Mouse (Mus musculus) hindbrain, embryonic 11.5 days (tissue): ENCODE results near the gene 9930022D16Rik. TPM values are rescaled to one million over a fixed set of nuclear protein-coding genes. Genes with fewer than 3 reads are reported as not detected.

Experiments
- ATAC-seq: fragments of 200-750 bp; cut with Nextera tagmentation; 2 replicates; pipeline ENCODE4 v1.8.0; 2017; ENCODE audit warnings: mild to moderate bottlenecking, moderate TSS enrichment, moderate library complexity; ENCODE audit not compliant: low FRiP score
- DNase-seq: peaks from one replicate; pipeline ENCODE4 v3.0.0-alpha.2; 2015; ENCODE audit warnings: low spot score
- H3K27ac ChIP-seq: fragments of 300-500 bp; sonication (generic); 2 replicates; pipeline ENCODE4 v1.5.1; 2014; ENCODE audit warnings: mild to moderate bottlenecking, low read depth, low read length
- H3K27me3 ChIP-seq: fragments of 300-500 bp; sonication (generic); 2 replicates; pipeline ENCODE4 v1.6.1; 2014; ENCODE audit warnings: mild to moderate bottlenecking, low read length, moderate library complexity, mixed read lengths; ENCODE audit not compliant: control insufficient read depth, insufficient read depth
- H3K36me3 ChIP-seq: fragments of 300-500 bp; sonication (generic); 2 replicates; pipeline ENCODE4 v1.6.1; 2014; ENCODE audit warnings: mild to moderate bottlenecking, low read length, moderate library complexity, mixed read lengths; ENCODE audit not compliant: control insufficient read depth, insufficient read depth
- H3K4me1 ChIP-seq: fragments of 300-500 bp; sonication (generic); replicated peaks from 2 replicates; pipeline ENCODE4 v1.6.1; 2014; ENCODE audit warnings: low read length, mixed read lengths; ENCODE audit not compliant: control insufficient read depth, insufficient read depth
- H3K4me2 ChIP-seq: fragments of 300-500 bp; sonication (generic); replicated peaks from 2 replicates; pipeline ENCODE4 v1.6.1; 2014; ENCODE audit warnings: mild to moderate bottlenecking, low read depth, low read length
- H3K4me3 ChIP-seq: fragments of 300-500 bp; sonication (generic); 2 replicates; pipeline ENCODE4 v1.5.1; 2014; ENCODE audit warnings: low read depth, low read length
- H3K9ac ChIP-seq: fragments of 300-500 bp; sonication (generic); 2 replicates; pipeline ENCODE4 v1.6.1; 2014; ENCODE audit warnings: low read depth, low read length
- H3K9me3 ChIP-seq: fragments of 300-500 bp; sonication (generic); 2 replicates; pipeline ENCODE4 v1.6.1; 2016; ENCODE audit warnings: low read length; ENCODE audit not compliant: control insufficient read depth
- WGBS: fragments of 180-500 bp; shearing (Covaris S2); extraction: QIAGEN DNeasy Blood & Tissue Kit; methylation state at CpG from one replicate; pipeline ENCODE4 v1.1.7; 2014; 5-methylcytosine and 5-hydroxymethylcytosine counted together
- polyA plus RNA-seq: library from polyadenylated mRNA; unstranded; fragments of >200 nt; fragmentation: Nextera tagmentation; extraction: Ambion mirVana; gene quantifications from 2 replicates; pipeline ENCODE4 v1.2.1, GENCODE M21; 2014

Gene 9930022D16Rik
- not detected in 2 replicates for polyA plus RNA-seq

- H3K9me3 ChIP-seq: no peaks in the 10 kb centered on the region
- DNase-seq (no peak), ATAC-seq (no peak)
- no peak within 1 kb of the TSS for H3K4me3 ChIP-seq
- no peak within 1 kb of the TSS for H3K27ac ChIP-seq
- no peaks in the 10 kb centered on the region for H3K4me1 ChIP-seq
- no peak within 1 kb of the TSS for H3K4me2 ChIP-seq
- no peaks in the 10 kb centered on the region for H3K36me3 ChIP-seq
- H3K9ac ChIP-seq: no peak within 1 kb of the TSS
- WGBS: 89% methylated on average over 6 of the region's 6 CpGs
- H3K27me3 ChIP-seq: no peaks in the 10 kb centered on the region
Measured at GRCm38 (mm10) chr11:109413617-109414016, at the start of gene 9930022D16Rik. TSS of gene 9930022D16Rik (plus strand) at chr11:109413917.

- Histone ChIP-seq H3K9ac (no peak overlapping the region), H3K27ac (no peak overlapping the region), H3K4me1 (0 out of 2 replicates have a peak, but pooled peaks cover 6% of the 10 kb centered on the region), H3K4me3 (no peak overlapping the region), H3K4me2 (peak overlapping the region; percentile 24; the same call in 1 of the 2 replicates), H3K27me3 (no peaks in the 10 kb centered on the region), H3K36me3 (peaks cover 2% of the 10 kb centered on the region; the same call in 1 of the 2 replicates), H3K9me3 (no peaks in the 10 kb centered on the region)
- DNase-seq (no peak), ATAC-seq (no peak)
- WGBS: 73% methylated on average over 2 of the region's 2 CpGs
Measured at GRCm38 (mm10) chr11:109364337-109364736, 49.4 kb upstream of the 9930022D16Rik start.

DNA sequence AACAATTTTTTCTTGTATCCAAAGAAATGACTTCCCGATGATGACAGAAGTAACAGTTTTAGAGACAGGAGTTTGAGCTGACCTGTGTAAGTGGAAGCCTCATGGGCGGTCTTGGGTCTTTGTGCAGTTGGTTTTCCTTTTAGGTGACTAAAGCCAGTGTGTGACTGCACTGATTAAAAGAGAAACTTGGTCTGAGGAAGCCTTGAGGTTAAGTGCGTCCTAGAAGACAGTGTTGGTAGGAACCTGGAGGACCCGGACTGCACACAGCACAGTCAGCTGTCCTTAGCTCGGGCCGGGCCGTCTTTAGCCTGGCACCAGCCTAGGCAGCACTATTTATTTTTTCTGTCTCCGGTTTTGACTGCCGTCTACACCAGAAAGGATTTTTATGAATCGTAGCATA lies 48.8 kb upstream of the 9930022D16Rik start:
- peaks cover 2% of the 10 kb centered on the region; the same call in 1 of the 2 replicates for H3K36me3 ChIP-seq
- no peaks in the 10 kb centered on the region for H3K9me3 ChIP-seq
- DNase-seq (no peak), ATAC-seq (no peak)
- no peaks in the 10 kb centered on the region for H3K27me3 ChIP-seq
- no peak overlapping the region for H3K27ac ChIP-seq
- 92% methylated on average over 10 of the region's 10 CpGs for WGBS
- no peak overlapping the region for H3K4me2 ChIP-seq
- H3K9ac ChIP-seq: no peak overlapping the region
- 0 out of 2 replicates have a peak, but pooled peaks cover 6% of the 10 kb centered on the region for H3K4me1 ChIP-seq
- H3K4me3 ChIP-seq: no peak overlapping the region

DNA sequence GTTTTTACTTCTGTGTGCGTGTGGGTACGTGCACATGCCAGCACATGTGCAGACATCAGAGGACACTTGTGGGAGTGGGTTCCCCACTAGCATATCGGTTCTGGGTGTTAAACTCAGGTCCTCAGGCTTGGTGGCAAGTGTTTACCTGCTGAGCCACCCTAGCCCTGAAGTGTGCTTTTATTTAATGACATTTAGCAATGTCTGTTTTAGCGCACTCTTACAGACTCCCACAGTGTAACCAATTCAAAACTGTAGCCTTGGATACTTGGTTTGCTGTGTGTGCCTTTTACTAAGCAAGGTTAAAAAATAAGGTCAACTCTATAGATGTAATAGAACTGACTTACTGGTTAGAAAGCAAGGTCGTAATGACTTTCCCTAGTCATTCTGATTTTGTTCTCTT lies 47.9 kb upstream of the 9930022D16Rik start:
- no peak overlapping the region for H3K27ac ChIP-seq
- no peak for DNase-seq
- no peak overlapping the region for H3K9ac ChIP-seq
- no peak for ATAC-seq
- no peak overlapping the region for H3K4me2 ChIP-seq
- H3K36me3 ChIP-seq: peaks cover 2% of the 10 kb centered on the region; the same call in 1 of the 2 replicates
- no peaks in the 10 kb centered on the region for H3K27me3 ChIP-seq
- no peak overlapping the region for H3K4me3 ChIP-seq
- 0 out of 2 replicates have a peak, but pooled peaks cover 6% of the 10 kb centered on the region for H3K4me1 ChIP-seq
- WGBS: 93% methylated on average over 5 of the region's 5 CpGs
- H3K9me3 ChIP-seq: no peaks in the 10 kb centered on the region

- DNase-seq (no peak), ATAC-seq (no peak)
- Histone ChIP-seq H3K4me1 (0 out of 2 replicates have a peak, but pooled peaks cover 3% of the 10 kb centered on the region), H3K9ac (no peak overlapping the region), H3K9me3 (no peaks in the 10 kb centered on the region), H3K36me3 (peaks cover 2% of the 10 kb centered on the region; the same call in 1 of the 2 replicates), H3K4me3 (no peak overlapping the region), H3K4me2 (no peak overlapping the region), H3K27ac (no peak overlapping the region), H3K27me3 (no peaks in the 10 kb centered on the region)
- 84% methylated on average over 15 of the region's 15 CpGs for WGBS
Measured at GRCm38 (mm10) chr11:109366802-109367579, 46.7 kb upstream of the 9930022D16Rik start.

DNA sequence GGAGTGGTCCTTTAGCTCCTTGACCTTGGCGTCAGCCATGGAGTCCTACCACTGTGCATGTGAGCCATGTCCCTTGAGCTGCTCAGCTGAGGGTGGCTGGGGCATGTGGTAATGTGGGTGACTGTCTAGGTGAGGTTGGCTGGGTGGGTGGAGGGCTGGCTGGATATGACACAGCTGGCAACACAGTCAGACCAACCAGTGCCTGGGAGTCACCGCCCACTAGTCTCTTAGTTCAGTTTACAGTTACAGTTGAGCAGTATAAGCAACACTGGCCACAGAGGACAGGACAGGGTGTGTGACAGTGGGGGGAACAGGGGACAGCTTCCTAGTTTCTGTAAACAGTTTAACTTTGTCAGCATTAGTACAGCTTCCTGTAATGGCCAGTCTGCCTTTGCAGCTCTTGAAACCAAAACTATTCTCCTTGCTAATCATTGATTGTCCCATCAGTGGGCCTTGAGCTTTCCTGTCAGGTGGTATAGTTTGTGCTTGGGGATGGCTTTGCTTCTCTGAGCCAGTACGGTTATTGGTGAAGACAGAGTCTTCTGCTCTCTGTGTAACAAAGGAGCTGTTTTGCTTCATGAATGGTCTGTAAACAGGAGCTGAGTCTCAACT lies 44.6 kb upstream of the 9930022D16Rik start:
- DNase-seq (no peak), ATAC-seq (no peak)
- Histone ChIP-seq H3K9ac (no peak overlapping the region), H3K4me2 (no peak overlapping the region), H3K27me3 (no peaks in the 10 kb centered on the region), H3K4me3 (no peak overlapping the region), H3K9me3 (no peaks in the 10 kb centered on the region), H3K4me1 (0 out of 2 replicates have a peak, but pooled peaks cover 3% of the 10 kb centered on the region), H3K36me3 (peaks cover 2% of the 10 kb centered on the region; the same call in 1 of the 2 replicates), H3K27ac (no peak overlapping the region)
- 96% methylated on average over 3 of the region's 3 CpGs for WGBS

DNA sequence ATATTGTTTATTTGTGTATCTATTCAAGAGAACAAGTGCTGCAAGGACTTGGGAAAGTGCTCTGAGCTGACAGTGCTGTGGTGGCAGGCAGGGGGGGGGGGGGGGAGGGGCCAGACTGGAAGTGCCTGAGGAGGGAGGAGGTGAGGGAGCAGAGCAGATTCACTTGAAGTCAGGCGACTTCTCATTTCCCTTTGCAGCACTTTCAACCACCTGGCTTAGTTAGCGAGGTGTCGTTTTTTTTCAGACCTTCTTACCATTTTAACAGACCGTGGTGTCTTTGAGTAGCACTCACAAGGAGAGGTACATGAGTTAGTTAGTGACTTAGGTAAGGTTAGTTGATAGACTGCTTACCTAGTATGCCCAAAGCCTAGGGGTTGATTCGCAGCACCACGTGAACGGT lies 38.3 kb upstream of the 9930022D16Rik start:
- 72% methylated on average over 7 of the region's 7 CpGs for WGBS
- no peaks in the 10 kb centered on the region for H3K9me3 ChIP-seq
- DNase-seq: no peak
- H3K4me3 ChIP-seq: no peak overlapping the region
- ATAC-seq: no peak
- H3K36me3 ChIP-seq: no peaks in the 10 kb centered on the region
- no peak overlapping the region for H3K9ac ChIP-seq
- H3K27me3 ChIP-seq: no peaks in the 10 kb centered on the region
- H3K4me2 ChIP-seq: no peak overlapping the region
- no peak overlapping the region for H3K27ac ChIP-seq
- H3K4me1 ChIP-seq: no peaks in the 10 kb centered on the region

- H3K27ac ChIP-seq: no peak overlapping the region
- H3K4me2 ChIP-seq: no peak overlapping the region
- ATAC-seq: no peak
- no peaks in the 10 kb centered on the region for H3K27me3 ChIP-seq
- H3K9ac ChIP-seq: no peak overlapping the region
- no peaks in the 10 kb centered on the region for H3K4me1 ChIP-seq
- no peak overlapping the region for H3K4me3 ChIP-seq
- no peaks in the 10 kb centered on the region for H3K36me3 ChIP-seq
- WGBS: 70% methylated on average over 7 of the region's 7 CpGs
- H3K9me3 ChIP-seq: no peaks in the 10 kb centered on the region
- no peak for DNase-seq
Measured at GRCm38 (mm10) chr11:109376484-109377143, 37.1 kb upstream of the 9930022D16Rik start.
